In genomic region chr11:98741051-98741620, GRCm38 (mm10) we compare ENCODE assay signal across 8 mouse cellular contexts. TPM values are rescaled to one million over a fixed set of nuclear protein-coding genes. Genes with fewer than 3 reads are reported as not detected.
DNase-seq lines count a peak whose midpoint lies in the region; ATAC-seq and TF ChIP-seq lines count a peak whose summit lies in the region.

No protein-coding gene starts in this region.

- WGBS in heart, embryonic 16.5 days, result 0% methylated on average over 17 of the region's 17 CpGs
- WGBS in forebrain, embryonic 12.5 days, result 2% methylated on average over 17 of the region's 17 CpGs
- WGBS in liver, embryonic 15.5 days (ENCODE audit: insufficient replicate concordance), result under 1% methylated on average over 17 of the region's 17 CpGs

- ATAC-seq in heart, embryonic 16.5 days (replicated peaks; ENCODE audit: extremely low read depth, insufficient read depth, low FRiP score), result no peak; the same call in 1 of the 2 replicates
- no peak for ATAC-seq in forebrain, embryonic 12.5 days (ENCODE audit: low FRiP score)
- ATAC-seq in liver, embryonic 15.5 days (ENCODE audit: insufficient read depth), result peak; percentile 5; the same call in 1 of the 2 replicates
- ATAC-seq in frontal cortex, adult (ENCODE audit: low TSS enrichment), result no peak
- ATAC-seq in granulocyte monocyte progenitor cell, adult 5-6 weeks (replicated peaks; ENCODE audit: poor library complexity, severe bottlenecking), result no peak

- H3K27me3 ChIP-seq in heart, embryonic 16.5 days (ENCODE audit: control insufficient read depth, insufficient read depth, low read length), result no peaks in the 10 kb centered on the region
- H3K27me3 ChIP-seq in ES-Bruce4 (ENCODE audit: control insufficient read depth, insufficient read depth, low read length, poor library complexity, severe bottlenecking), result no peaks in the 10 kb centered on the region
- no peaks in the 10 kb centered on the region for H3K27me3 ChIP-seq in forebrain, embryonic 12.5 days
- H3K27me3 ChIP-seq in liver, embryonic 15.5 days, result no peaks in the 10 kb centered on the region

- TF ChIP-seq POLR2A in ES-Bruce4 (IDR thresholded peaks at IDR 0.05; ENCODE audit: insufficient read depth, low read length), result no peak

- H3K4me1 ChIP-seq in heart, embryonic 16.5 days (ENCODE audit: control insufficient read depth, insufficient read depth, low read length), result peaks cover 47% of the 10 kb centered on the region
- H3K4me1 ChIP-seq in ES-Bruce4 (ENCODE audit: control insufficient read depth, insufficient read depth, low read length), result peaks cover 24% of the 10 kb centered on the region
- peaks cover 71% of the 10 kb centered on the region for H3K4me1 ChIP-seq in forebrain, embryonic 12.5 days
- peaks cover 82% of the 10 kb centered on the region for H3K4me1 ChIP-seq in liver, embryonic 15.5 days (replicated peaks)

- H3K4me2 ChIP-seq in heart, embryonic 16.5 days (ENCODE audit: low read depth, low read length), result peak overlapping the region; percentile 92
- peak overlapping the region; percentile 74 for H3K4me2 ChIP-seq in forebrain, embryonic 12.5 days
- H3K4me2 ChIP-seq in liver, embryonic 15.5 days, result peak overlapping the region; percentile 99

- peak overlapping the region; percentile 96 for H3K27ac ChIP-seq in heart, embryonic 16.5 days (ENCODE audit: low read length)
- peak overlapping the region; percentile 40 for H3K27ac ChIP-seq in ES-Bruce4 (ENCODE audit: insufficient read depth, low read length)
- H3K27ac ChIP-seq in forebrain, embryonic 12.5 days, result peak overlapping the region; percentile 98
- peak overlapping the region; percentile 91 for H3K27ac ChIP-seq in liver, embryonic 15.5 days (replicated peaks)

- no peaks in the 10 kb centered on the region for H3K9me3 ChIP-seq in heart, embryonic 16.5 days (replicated peaks; ENCODE audit: control insufficient read depth, low read length)
- no peaks in the 10 kb centered on the region for H3K9me3 ChIP-seq in ES-Bruce4 (replicated peaks; ENCODE audit: control insufficient read depth, insufficient read depth, low read length, poor library complexity, severe bottlenecking)
- no peaks in the 10 kb centered on the region for H3K9me3 ChIP-seq in forebrain, embryonic 12.5 days
- no peaks in the 10 kb centered on the region for H3K9me3 ChIP-seq in liver, embryonic 15.5 days (replicated peaks)

- H3K36me3 ChIP-seq in heart, embryonic 16.5 days (ENCODE audit: control insufficient read depth, insufficient read depth), result no peaks in the 10 kb centered on the region
- no peaks in the 10 kb centered on the region for H3K36me3 ChIP-seq in ES-Bruce4 (ENCODE audit: control insufficient read depth, insufficient read depth, low read length, poor library complexity, severe bottlenecking)
- no peaks in the 10 kb centered on the region for H3K36me3 ChIP-seq in forebrain, embryonic 12.5 days (replicated peaks)
- 0 out of 2 replicates have a peak, but pooled peaks cover 2% of the 10 kb centered on the region for H3K36me3 ChIP-seq in liver, embryonic 15.5 days (replicated peaks)

- peak overlapping the region; percentile 68 for H3K4me3 ChIP-seq in heart, embryonic 16.5 days (ENCODE audit: low read length)
- peak overlapping the region; percentile 80 for H3K4me3 ChIP-seq in ES-Bruce4 (ENCODE audit: low read depth, low read length)
- H3K4me3 ChIP-seq in forebrain, embryonic 12.5 days (replicated peaks), result peak overlapping the region; percentile 84
- peak overlapping the region; percentile 88 for H3K4me3 ChIP-seq in liver, embryonic 15.5 days (replicated peaks)

- no peak for TF ChIP-seq CTCF in ES-Bruce4 (IDR thresholded peaks at IDR 0.05; ENCODE audit: low read depth, low read length)

- TF ChIP-seq EP300 in ES-Bruce4 (IDR thresholded peaks at IDR 0.05; ENCODE audit: insufficient read depth, low read depth, low read length), result no peak

- H3K9ac ChIP-seq in heart, embryonic 16.5 days (ENCODE audit: low read length), result peak overlapping the region; percentile 92
- H3K9ac ChIP-seq in ES-Bruce4 (ENCODE audit: low read depth, poor library complexity, severe bottlenecking), result peak overlapping the region; percentile 89
- H3K9ac ChIP-seq in forebrain, embryonic 12.5 days, result peak overlapping the region; percentile 94
- peak overlapping the region; percentile 88 for H3K9ac ChIP-seq in liver, embryonic 15.5 days

- no peak for DNase-seq in heart, adult 9 months (ENCODE audit: low spot score in 2 of 2)
- no peak for DNase-seq in right cerebral cortex, postnatal 14 days

RNA-seq across cellular contexts. Expression of gene Thra, which starts 0.7 kb away (rescaled TPM):
- polyA plus RNA-seq in heart, embryonic 16.5 days (2015; fragmentation: Nextera tagmentation; extraction: Ambion mirVana), result 37.5 and 40.2 TPM in 2 replicates
- 20.7 and 24.6 TPM in 2 replicates for polyA plus RNA-seq in ES-Bruce4 (2011; ENCODE audit: insufficient read depth, insufficient read length, low read depth, missing spikeins)
- 53.4 and 59.8 TPM in 2 replicates for polyA plus RNA-seq in forebrain, embryonic 12.5 days (2016; fragmentation: Nextera tagmentation; extraction: Ambion mirVana)
- 7.2 and 7.6 TPM in 2 replicates for polyA plus RNA-seq in liver, embryonic 15.5 days (2015; fragmentation: Nextera tagmentation; extraction: Ambion mirVana)
- 39.3 and 39.5 TPM in 2 replicates for total RNA-seq in granulocyte monocyte progenitor cell, adult 5-6 weeks (2014; fragmentation: Nextera tagmentation)
- 23.0 and 24.2 TPM in 2 replicates for total RNA-seq in granulocyte monocyte progenitor cell, adult 5-6 weeks (2017)

RNA-seq across cellular contexts. Expression of gene Med24, which starts 11.9 kb away (rescaled TPM):
- 36.8 and 40.3 TPM in 2 replicates for polyA plus RNA-seq in heart, embryonic 16.5 days (2015; fragmentation: Nextera tagmentation; extraction: Ambion mirVana)
- polyA plus RNA-seq in ES-Bruce4 (2011; ENCODE audit: insufficient read depth, insufficient read length, low read depth, missing spikeins), result 83.5 and 85.8 TPM in 2 replicates
- polyA plus RNA-seq in forebrain, embryonic 12.5 days (2016; fragmentation: Nextera tagmentation; extraction: Ambion mirVana), result 88.1 and 95.0 TPM in 2 replicates
- 24.2 and 27.7 TPM in 2 replicates for polyA plus RNA-seq in liver, embryonic 15.5 days (2015; fragmentation: Nextera tagmentation; extraction: Ambion mirVana)
- 57.3 and 68.2 TPM in 2 replicates for total RNA-seq in granulocyte monocyte progenitor cell, adult 5-6 weeks (2014; fragmentation: Nextera tagmentation)
- total RNA-seq in granulocyte monocyte progenitor cell, adult 5-6 weeks (2017), result 37.6 and 42.6 TPM in 2 replicates

RNA-seq across cellular contexts. Expression of gene Nr1d1, which starts 34.0 kb away (rescaled TPM):
- 7.0 and 8.2 TPM in 2 replicates for polyA plus RNA-seq in heart, embryonic 16.5 days (2015; fragmentation: Nextera tagmentation; extraction: Ambion mirVana)
- polyA plus RNA-seq in ES-Bruce4 (2011; ENCODE audit: insufficient read depth, insufficient read length, low read depth, missing spikeins), result 7.4 and 7.5 TPM in 2 replicates
- 2.1 and 2.2 TPM in 2 replicates for polyA plus RNA-seq in forebrain, embryonic 12.5 days (2016; fragmentation: Nextera tagmentation; extraction: Ambion mirVana)
- 0.63 and 0.85 TPM in 2 replicates for polyA plus RNA-seq in liver, embryonic 15.5 days (2015; fragmentation: Nextera tagmentation; extraction: Ambion mirVana)
- 2.3 and 2.8 TPM in 2 replicates for total RNA-seq in granulocyte monocyte progenitor cell, adult 5-6 weeks (2014; fragmentation: Nextera tagmentation)
- 1.2 TPM in 1 of 2 replicates, not detected in the other for total RNA-seq in granulocyte monocyte progenitor cell, adult 5-6 weeks (2017)

RNA-seq across cellular contexts. Expression of gene Csf3, which starts 40.1 kb away (rescaled TPM):
- polyA plus RNA-seq in heart, embryonic 16.5 days (2015; fragmentation: Nextera tagmentation; extraction: Ambion mirVana), result not detected in 2 replicates
- polyA plus RNA-seq in ES-Bruce4 (2011; ENCODE audit: insufficient read depth, insufficient read length, low read depth, missing spikeins), result not detected in 2 replicates
- polyA plus RNA-seq in forebrain, embryonic 12.5 days (2016; fragmentation: Nextera tagmentation; extraction: Ambion mirVana), result 0.14 TPM in 1 of 2 replicates, not detected in the other
- polyA plus RNA-seq in liver, embryonic 15.5 days (2015; fragmentation: Nextera tagmentation; extraction: Ambion mirVana), result not detected in 2 replicates
- total RNA-seq in granulocyte monocyte progenitor cell, adult 5-6 weeks (2014; fragmentation: Nextera tagmentation), result not detected in 2 replicates
- not detected in 2 replicates for total RNA-seq in granulocyte monocyte progenitor cell, adult 5-6 weeks (2017)

RNA-seq across cellular contexts. Expression of gene Msl1, which starts 54.2 kb away (rescaled TPM):
- polyA plus RNA-seq in heart, embryonic 16.5 days (2015; fragmentation: Nextera tagmentation; extraction: Ambion mirVana), result 15.2 and 15.5 TPM in 2 replicates
- 68.7 and 69.1 TPM in 2 replicates for polyA plus RNA-seq in ES-Bruce4 (2011; ENCODE audit: insufficient read depth, insufficient read length, low read depth, missing spikeins)
- polyA plus RNA-seq in forebrain, embryonic 12.5 days (2016; fragmentation: Nextera tagmentation; extraction: Ambion mirVana), result 39.3 and 39.9 TPM in 2 replicates
- 5.2 and 5.8 TPM in 2 replicates for polyA plus RNA-seq in liver, embryonic 15.5 days (2015; fragmentation: Nextera tagmentation; extraction: Ambion mirVana)
- total RNA-seq in granulocyte monocyte progenitor cell, adult 5-6 weeks (2014; fragmentation: Nextera tagmentation), result 72.7 and 75.0 TPM in 2 replicates
- total RNA-seq in granulocyte monocyte progenitor cell, adult 5-6 weeks (2017), result 59.8 and 70.1 TPM in 2 replicates

Comparison
In these comparisons a context has a peak if more than half of its experiments do, and no peak if none do; other contexts are left out.
1. H3K27ac ChIP-seq: peak in every context shown above with its lines; median percentile 98 in forebrain, embryonic 12.5 days; 96 in heart, embryonic 16.5 days; 91 in liver, embryonic 15.5 days; 40 in ES-Bruce4.